Mouse (Mus musculus) intestine, postnatal 0 days (tissue): Measurements from ENCODE around the gene Zrsr1. TPM values are rescaled to one million over a fixed set of nuclear protein-coding genes. Genes with fewer than 3 reads are reported as not detected.
A peak's percentile ranks its signal among the peaks of the same experiment; 100 is the strongest.

ENCODE experiments used
- ATAC-seq: fragments of 200-750 bp; cut with Nextera tagmentation; 2 replicates; pipeline ENCODE4 v1.8.0; 2017; ENCODE audit warnings: mild to moderate bottlenecking, moderate TSS enrichment, moderate library complexity
- H3K27ac ChIP-seq: fragments of 300-500 bp; sonication (generic); 2 replicates; pipeline ENCODE4 v1.5.1; 2014; ENCODE audit warnings: mild to moderate bottlenecking, low read depth, low read length, moderate library complexity
- H3K27me3 ChIP-seq: fragments of 300-500 bp; sonication (generic); replicated peaks from 2 replicates; pipeline ENCODE4 v1.6.1; 2014; ENCODE audit warnings: low read length, mixed read lengths; ENCODE audit not compliant: control insufficient read depth, insufficient read depth
- H3K36me3 ChIP-seq: fragments of 300-500 bp; sonication (generic); 2 replicates; pipeline ENCODE4 v1.6.1; 2014; ENCODE audit warnings: mild to moderate bottlenecking, moderate library complexity; ENCODE audit not compliant: control insufficient read depth, insufficient read depth
- H3K4me1 ChIP-seq: fragments of 300-500 bp; sonication (generic); replicated peaks from 2 replicates; pipeline ENCODE4 v1.6.1; 2014; ENCODE audit warnings: antibody characterized with exemption, low read length, mixed read lengths; ENCODE audit not compliant: control insufficient read depth, insufficient read depth
- H3K4me2 ChIP-seq: fragments of 300-500 bp; sonication (generic); replicated peaks from 2 replicates; pipeline ENCODE4 v1.6.1; 2014; ENCODE audit warnings: low read depth, mild to moderate bottlenecking, moderate library complexity
- H3K4me3 ChIP-seq: fragments of 300-500 bp; sonication (generic); 2 replicates; pipeline ENCODE4 v1.5.1; 2014; ENCODE audit warnings: low read depth, low read length
- H3K9ac ChIP-seq: fragments of 300-500 bp; sonication (generic); 2 replicates; pipeline ENCODE4 v1.6.1; 2014; ENCODE audit warnings: mild to moderate bottlenecking, low read depth, low read length
- H3K9me3 ChIP-seq: fragments of 300-500 bp; sonication (generic); 2 replicates; pipeline ENCODE4 v1.6.1; 2016; ENCODE audit warnings: mixed run types; ENCODE audit not compliant: control insufficient read depth
- CTCF ChIP-seq: sonication (generic); IDR thresholded peaks from 2 replicates; pipeline ENCODE4 v1.5.1; 2016; ENCODE audit warnings: low read depth, mild to moderate bottlenecking, control low read depth, antibody characterized with exemption, moderate library complexity
- WGBS: fragments of 180-500 bp; shearing (Covaris S2); extraction: QIAGEN DNeasy Blood & Tissue Kit; methylation state at CpG from one replicate; pipeline ENCODE4 v1.1.7; 2014; 5-methylcytosine and 5-hydroxymethylcytosine counted together
- polyA plus RNA-seq: library from polyadenylated mRNA; unstranded; fragments of >200 nt; fragmentation: Nextera tagmentation; extraction: Ambion mirVana; gene quantifications from 2 replicates; pipeline ENCODE4 v1.2.1, GENCODE M21; 2015

The Zrsr1 gene
- polyA plus RNA-seq, 1 experiment from 2014 or later = 2.3 TPM

DNA sequence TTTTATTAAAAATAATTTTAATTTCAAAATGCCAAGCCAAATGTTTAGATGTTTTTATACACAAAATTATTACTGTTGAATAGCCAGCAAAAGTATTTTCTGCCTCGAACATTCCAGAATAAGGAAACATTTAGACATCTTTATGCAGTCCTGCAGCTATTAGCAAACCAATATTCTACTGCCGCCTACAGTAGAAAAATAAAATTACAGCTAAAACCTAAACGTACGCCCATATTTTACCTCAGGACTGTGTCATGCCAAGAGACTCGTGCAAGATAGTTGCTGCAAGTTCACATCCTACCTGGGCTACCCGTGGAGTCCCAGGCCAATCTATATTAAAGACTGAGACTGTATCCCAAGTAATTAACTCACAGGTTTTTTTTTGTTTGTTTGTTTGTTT lies 2.3 kb upstream of the Zrsr1 start:
- H3K4me1 ChIP-seq = no peaks in the 10 kb centered on the region
- peaks cover 5% of the 10 kb centered on the region; the same call in 1 of the 2 replicates for H3K36me3 ChIP-seq
- H3K4me3 ChIP-seq = no peak overlapping the region
- H3K27ac ChIP-seq = no peak overlapping the region
- WGBS = 47% methylated on average over 6 of the region's 6 CpGs
- TF ChIP-seq CTCF = peak; percentile 68
- no peak for ATAC-seq
- no peaks in the 10 kb centered on the region for H3K27me3 ChIP-seq
- no peaks in the 10 kb centered on the region for H3K9me3 ChIP-seq
- H3K9ac ChIP-seq = no peak overlapping the region
- no peak overlapping the region for H3K4me2 ChIP-seq

DNA sequence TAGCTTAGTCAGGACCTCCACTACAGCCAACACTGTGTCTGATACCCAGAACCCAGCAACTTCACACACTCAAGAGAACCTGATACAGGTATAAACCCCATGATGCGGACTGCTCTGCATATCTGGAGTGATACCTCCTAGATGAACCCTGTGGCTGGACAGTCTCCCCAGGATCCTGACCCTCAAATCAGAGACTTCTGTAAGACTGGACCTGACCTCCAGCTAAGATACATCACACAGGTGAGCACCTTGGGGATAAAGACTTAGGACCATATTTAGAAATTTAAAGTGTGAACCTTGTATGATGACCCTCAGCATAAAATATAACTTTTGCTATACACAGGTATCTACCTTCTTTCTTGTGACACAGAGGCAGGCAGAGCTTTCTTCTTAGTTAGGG lies 1.3 kb upstream of the Zrsr1 start:
- TF ChIP-seq CTCF = no peak
- Histone ChIP-seq H3K27me3 (no peaks in the 10 kb centered on the region), H3K27ac (no peak overlapping the region), H3K4me2 (no peak overlapping the region), H3K36me3 (peaks cover 5% of the 10 kb centered on the region; the same call in 1 of the 2 replicates), H3K9me3 (no peaks in the 10 kb centered on the region), H3K9ac (no peak overlapping the region), H3K4me3 (no peak overlapping the region), H3K4me1 (no peaks in the 10 kb centered on the region)
- no peak for ATAC-seq
- WGBS = 95% methylated on average over 1 of the region's 1 CpGs

DNA sequence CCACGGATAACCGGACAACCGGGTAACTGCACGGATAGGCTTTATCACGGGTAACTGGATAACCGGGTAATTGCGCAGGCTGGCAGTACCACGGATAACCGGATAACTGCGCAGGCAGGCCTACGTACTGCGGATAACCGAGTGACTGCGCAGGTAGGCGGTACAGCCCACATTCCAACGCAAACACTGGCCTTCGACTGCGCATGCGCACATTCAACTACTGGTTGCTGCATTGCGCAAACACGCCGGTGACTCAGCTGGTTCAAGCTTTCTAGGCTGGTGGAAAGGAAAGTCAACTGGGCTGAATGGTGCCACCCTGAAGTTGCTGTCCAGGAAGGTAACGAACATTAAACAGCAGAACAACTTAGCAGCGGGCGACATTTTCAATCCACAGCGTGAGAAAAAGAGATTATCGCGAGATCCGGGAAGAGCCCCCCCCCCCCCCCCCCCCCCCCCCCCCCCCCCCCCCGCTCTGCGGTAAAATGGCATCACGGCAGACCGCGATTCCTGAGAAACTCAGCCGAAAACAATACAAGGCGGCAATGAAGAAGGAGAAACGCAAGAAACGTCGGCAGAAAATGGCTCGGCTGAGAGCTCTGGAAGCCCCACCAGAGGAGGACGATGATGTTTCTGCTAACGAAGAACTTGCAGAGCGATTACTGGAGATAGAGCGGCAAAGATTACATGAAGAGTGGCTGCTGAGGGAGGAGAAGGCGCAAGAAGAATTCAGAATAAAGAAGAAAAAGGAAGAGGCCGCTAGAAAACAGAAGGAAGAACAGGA lies 1.1 kb downstream of the Zrsr1 start:
- peak overlapping the region; percentile 75 for H3K27ac ChIP-seq
- 45% methylated on average over 43 of the region's 46 CpGs for WGBS
- H3K36me3 ChIP-seq = 0 out of 2 replicates have a peak, but pooled peaks cover 13% of the 10 kb centered on the region
- no peaks in the 10 kb centered on the region for H3K9me3 ChIP-seq
- TF ChIP-seq CTCF = no peak
- H3K4me2 ChIP-seq = peak overlapping the region; percentile 86
- H3K4me1 ChIP-seq = no peaks in the 10 kb centered on the region
- peak overlapping the region; percentile 56 for H3K4me3 ChIP-seq
- peak; percentile 71 for ATAC-seq
- no peaks in the 10 kb centered on the region for H3K27me3 ChIP-seq
- peak overlapping the region; percentile 52 for H3K9ac ChIP-seq

DNA sequence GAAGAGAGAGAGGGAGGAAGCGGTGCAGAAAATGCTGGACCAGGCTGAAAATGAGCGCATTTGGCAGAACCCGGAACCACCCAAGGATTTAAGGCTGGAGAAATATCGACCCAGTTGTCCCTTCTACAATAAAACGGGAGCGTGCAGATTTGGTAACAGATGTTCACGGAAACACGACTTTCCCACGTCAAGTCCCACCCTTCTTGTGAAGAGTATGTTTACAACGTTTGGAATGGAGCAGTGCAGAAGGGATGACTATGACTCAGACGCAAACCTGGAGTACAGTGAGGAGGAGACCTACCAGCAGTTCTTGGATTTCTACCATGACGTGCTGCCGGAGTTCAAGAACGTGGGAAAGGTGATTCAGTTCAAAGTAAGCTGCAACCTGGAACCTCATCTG lies 1.8 kb downstream of the Zrsr1 start:
- WGBS = 49% methylated on average over 14 of the region's 14 CpGs
- ATAC-seq = peak; percentile 45

DNA sequence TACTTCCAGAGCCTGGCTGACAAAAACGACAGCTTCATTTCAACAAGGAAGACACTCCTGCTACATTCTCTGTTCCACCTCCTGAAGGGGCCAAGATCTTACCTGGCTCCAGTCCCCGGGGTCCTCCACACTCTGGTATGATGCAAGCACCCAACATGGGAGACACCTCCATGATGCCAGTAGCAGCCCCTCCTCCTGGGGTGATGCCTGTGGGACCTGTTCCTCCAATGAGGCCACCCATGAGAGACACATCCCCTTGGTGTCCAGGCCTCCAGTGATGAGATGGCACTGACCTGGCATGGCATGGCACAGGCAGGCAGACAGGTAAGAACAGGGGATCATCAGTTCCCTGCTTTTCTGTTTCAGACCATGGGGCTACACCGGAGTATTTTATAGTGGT lies 6.4 kb downstream of the Zrsr1 start:
- peaks cover 18% of the 10 kb centered on the region; the same call in 1 of the 2 replicates for H3K36me3 ChIP-seq
- peaks cover 5% of the 10 kb centered on the region; the same call in 1 of the 2 replicates for H3K4me1 ChIP-seq
- no peak overlapping the region for H3K4me3 ChIP-seq
- no peak for TF ChIP-seq CTCF
- no peaks in the 10 kb centered on the region for H3K9me3 ChIP-seq
- H3K9ac ChIP-seq = no peak overlapping the region
- H3K27me3 ChIP-seq = no peaks in the 10 kb centered on the region
- no peak overlapping the region for H3K27ac ChIP-seq
- no peak for ATAC-seq
- WGBS = 89% methylated on average over 3 of the region's 3 CpGs
- H3K4me2 ChIP-seq = no peak overlapping the region

More for the DNA sequence above, 1.8 kb downstream of the Zrsr1 start:
- H3K4me1 ChIP-seq = no peaks in the 10 kb centered on the region
- 0 out of 2 replicates have a peak overlapping the region, but pooled peaks have one; percentile 42 for H3K9ac ChIP-seq
- peak overlapping the region; percentile 56 for H3K4me3 ChIP-seq
- peak overlapping the region; percentile 75; the same call in 1 of the 2 replicates for H3K27ac ChIP-seq
- no peaks in the 10 kb centered on the region for H3K27me3 ChIP-seq
- H3K36me3 ChIP-seq = peaks cover 18% of the 10 kb centered on the region; the same call in 1 of the 2 replicates
- no peak for TF ChIP-seq CTCF
- H3K4me2 ChIP-seq = peak overlapping the region; percentile 67
- no peaks in the 10 kb centered on the region for H3K9me3 ChIP-seq

DNA sequence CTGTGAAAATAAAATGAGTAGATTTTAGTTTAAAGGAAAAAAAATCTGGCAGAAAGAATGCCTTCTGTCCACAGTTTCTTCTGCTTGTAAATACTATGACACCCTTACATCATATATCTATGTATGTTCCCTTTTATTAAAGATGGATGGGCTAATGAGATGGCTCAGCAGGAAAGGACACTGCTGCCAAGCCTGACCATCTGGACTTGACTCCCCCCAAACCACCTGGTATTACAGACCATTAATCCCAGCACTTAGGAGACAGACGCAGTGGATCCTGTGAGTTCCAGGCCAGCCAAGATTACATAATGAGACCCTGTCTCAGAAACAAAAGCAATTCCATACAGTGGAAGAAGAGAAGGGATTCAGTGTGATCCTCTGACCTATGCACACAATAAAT lies 6.9 kb downstream of the Zrsr1 start:
- Histone ChIP-seq H3K27me3 (no peaks in the 10 kb centered on the region), H3K4me3 (no peak overlapping the region), H3K9me3 (no peaks in the 10 kb centered on the region), H3K4me2 (no peak overlapping the region), H3K4me1 (peaks cover 5% of the 10 kb centered on the region; the same call in 1 of the 2 replicates), H3K36me3 (peaks cover 18% of the 10 kb centered on the region; the same call in 1 of the 2 replicates), H3K9ac (no peak overlapping the region), H3K27ac (no peak overlapping the region)
- no peak for TF ChIP-seq CTCF
- no peak for ATAC-seq
- WGBS = 67% methylated on average over 1 of the region's 1 CpGs
